Mouse (Mus musculus): ENCODE measurements around the gene Cntrl. TPM values are rescaled to one million over a fixed set of nuclear protein-coding genes. Genes with fewer than 3 reads are reported as not detected.

Cntrl gene
- polyA plus RNA-seq, 1 experiment = 13.1 TPM

- no peak for TF ChIP-seq GATA1 (IDR thresholded peaks at IDR 0.05; ENCODE audit: low read length)
Measured at GRCm38 (mm10) chr2:35193976-35194375, 84.7 kb downstream of the Cntrl start.

- TF ChIP-seq GATA1 (IDR thresholded peaks at IDR 0.05; ENCODE audit: low read length) = no peak
Measured at GRCm38 (mm10) chr2:35195626-35196544, 86.6 kb downstream of the Cntrl start.

GRCm38 (mm10) chr2:35199541-35199940, 90.2 kb downstream of the Cntrl start:
- no peak for TF ChIP-seq GATA1 (IDR thresholded peaks at IDR 0.05; ENCODE audit: low read length)

GRCm38 (mm10) chr2:35199971-35200897, 90.9 kb downstream of the Cntrl start:
- no peak for TF ChIP-seq GATA1 (IDR thresholded peaks at IDR 0.05; ENCODE audit: low read length)

GRCm38 (mm10) chr2:35200898-35201668, 91.8 kb downstream of the Cntrl start, which contains the start of gene Rab14:
Gene Rab14, minus strand, starts transcription at chr2:35201120.
- no peak for TF ChIP-seq GATA1 (IDR thresholded peaks at IDR 0.05; ENCODE audit: low read length)

- no peak for TF ChIP-seq GATA1 (IDR thresholded peaks at IDR 0.05; ENCODE audit: low read length)
Measured at GRCm38 (mm10) chr2:35203729-35204128, 94.4 kb downstream of the Cntrl start.

GRCm38 (mm10) chr2:35206761-35207160, 97.5 kb downstream of the Cntrl start:
- TF ChIP-seq GATA1 (IDR thresholded peaks at IDR 0.05; ENCODE audit: low read length) = no peak

- no peak for TF ChIP-seq GATA1 (IDR thresholded peaks at IDR 0.05; ENCODE audit: low read length)
Measured at GRCm38 (mm10) chr2:35208054-35208453, 98.8 kb downstream of the Cntrl start.

- no peak for TF ChIP-seq GATA1 (IDR thresholded peaks at IDR 0.05; ENCODE audit: low read length)
Measured at GRCm38 (mm10) chr2:35208931-35209665, 99.8 kb downstream of the Cntrl start.

- no peak for TF ChIP-seq GATA1 (IDR thresholded peaks at IDR 0.05; ENCODE audit: low read length)
Measured at GRCm38 (mm10) chr2:35211681-35212080, 102.4 kb downstream of the Cntrl start.

GRCm38 (mm10) chr2:35213345-35213910, 104.1 kb downstream of the Cntrl start:
- no peak for TF ChIP-seq GATA1 (IDR thresholded peaks at IDR 0.05; ENCODE audit: low read length)

- TF ChIP-seq GATA1 (IDR thresholded peaks at IDR 0.05; ENCODE audit: low read length) = no peak
Measured at GRCm38 (mm10) chr2:35214881-35215358, 105.6 kb downstream of the Cntrl start.

GRCm38 (mm10) chr2:35215363-35215762, 106.1 kb downstream of the Cntrl start:
- no peak for TF ChIP-seq GATA1 (IDR thresholded peaks at IDR 0.05; ENCODE audit: low read length)

- TF ChIP-seq GATA1 (IDR thresholded peaks at IDR 0.05; ENCODE audit: low read length) = no peak
Measured at GRCm38 (mm10) chr2:35216701-35217100, 107.4 kb downstream of the Cntrl start.
